Mouse (Mus musculus) CD4-positive helper T cell, adult 2 months (primary cell): ENCODE measurements around the gene Mrtfb.

ENCODE experiments used
- DNase-seq: peaks from one replicate; pipeline ENCODE4 v3.0.0-alpha.2; 2012; ENCODE audit warnings: low read depth, missing footprints, low spot score

Mrtfb gene

DNA sequence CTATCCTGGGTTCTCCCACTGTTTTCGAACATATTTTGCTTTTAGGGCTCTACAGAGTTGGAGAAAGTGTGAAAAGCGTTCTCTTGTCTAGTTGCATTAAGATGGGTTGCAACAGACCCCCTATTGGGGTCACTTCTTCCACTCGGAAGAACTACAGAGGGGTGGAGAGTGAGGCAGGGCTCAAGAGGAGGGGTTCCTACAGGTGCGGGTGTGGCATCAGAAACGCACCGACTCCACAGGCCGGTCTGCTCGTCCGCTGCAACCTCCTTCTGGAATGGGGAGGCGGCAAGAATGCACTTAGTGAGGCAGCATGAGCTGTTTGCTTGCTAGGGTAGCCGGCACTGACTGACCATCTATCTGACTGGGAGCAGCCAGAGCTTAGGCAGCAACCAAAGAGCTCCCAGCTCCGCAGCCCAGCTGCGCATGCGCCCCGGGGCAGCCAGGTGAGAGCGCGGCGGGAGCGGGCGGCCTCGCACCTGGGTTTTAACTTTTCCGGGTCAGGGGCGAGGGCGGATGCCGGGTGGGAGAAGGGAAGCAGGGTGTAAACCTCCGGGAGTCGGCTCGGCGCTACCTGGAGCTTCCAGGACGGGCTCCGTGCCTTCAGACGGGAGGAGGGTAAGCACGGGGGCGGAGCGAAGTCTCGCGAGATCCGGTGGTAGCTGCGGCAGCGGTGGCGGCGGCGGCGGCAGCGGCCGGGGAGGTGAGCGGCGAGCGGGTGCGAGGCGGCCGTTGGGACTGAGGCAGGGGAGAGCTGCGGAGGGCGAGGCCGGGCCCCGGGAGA, at the start of gene Mrtfb:
Mrtfb (plus strand) TSS at position 627 of the 781 bp plus-strand sequence.
- peak; percentile 91 for DNase-seq

DNA sequence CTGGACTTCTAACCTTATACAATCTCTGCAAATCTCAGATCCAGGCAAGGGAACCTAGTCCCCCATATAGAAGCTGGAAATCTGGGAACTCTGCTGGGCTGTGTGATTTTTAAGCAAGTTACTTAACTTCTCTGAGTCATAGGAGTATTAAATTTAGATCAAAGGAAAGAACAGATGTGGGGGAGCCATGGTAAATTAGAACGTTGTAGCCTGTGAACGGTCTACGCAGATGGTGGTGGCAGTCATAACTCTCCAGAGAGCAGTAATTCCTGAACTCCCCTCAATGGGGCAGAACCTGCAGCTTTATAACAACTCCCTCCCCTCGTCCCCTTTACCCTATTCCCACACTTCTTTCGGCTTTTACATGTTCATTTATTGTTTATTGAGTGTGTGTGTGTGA, 48.6 kb upstream of the Mrtfb start:
- no peak for DNase-seq

DNA sequence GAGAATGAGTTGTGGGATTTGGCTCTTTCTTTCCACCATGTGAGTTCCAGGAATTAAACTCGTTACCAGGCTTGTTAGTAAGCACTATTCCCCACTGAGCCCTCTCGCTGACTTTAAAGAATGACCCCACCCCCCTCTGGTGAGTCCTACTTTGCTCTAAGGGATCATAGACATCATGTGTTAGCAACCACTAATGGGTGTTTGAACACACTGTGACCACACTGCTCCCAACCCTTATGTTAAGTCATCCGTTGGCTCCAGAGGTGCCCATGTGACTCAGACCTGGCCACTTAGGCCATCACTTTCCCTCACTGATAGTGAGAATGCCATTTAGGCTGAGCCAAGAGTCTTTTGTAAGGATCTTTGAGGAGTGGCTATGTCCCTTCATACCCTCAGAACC, 48.2 kb upstream of the Mrtfb start:
- DNase-seq: no peak

DNA sequence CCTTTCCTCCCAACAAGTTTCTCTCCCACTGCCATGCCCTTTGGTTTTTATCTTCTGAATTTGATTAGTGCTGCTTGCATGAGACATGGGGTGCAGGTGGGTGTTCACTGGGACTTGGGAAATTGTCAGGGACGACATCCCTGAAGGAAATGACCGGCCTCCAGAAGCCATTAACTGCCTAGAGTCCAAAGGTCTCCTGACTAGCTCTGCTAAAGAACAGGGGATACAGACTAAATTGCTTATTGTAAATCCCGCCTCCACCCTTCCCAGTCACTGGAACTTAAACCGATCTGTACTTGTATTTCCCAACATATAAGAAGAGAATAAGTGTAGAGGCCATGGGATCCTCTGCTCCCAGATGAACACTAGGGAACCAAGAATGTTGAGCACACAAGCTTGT, 43.5 kb upstream of the Mrtfb start:
- DNase-seq: no peak

DNA sequence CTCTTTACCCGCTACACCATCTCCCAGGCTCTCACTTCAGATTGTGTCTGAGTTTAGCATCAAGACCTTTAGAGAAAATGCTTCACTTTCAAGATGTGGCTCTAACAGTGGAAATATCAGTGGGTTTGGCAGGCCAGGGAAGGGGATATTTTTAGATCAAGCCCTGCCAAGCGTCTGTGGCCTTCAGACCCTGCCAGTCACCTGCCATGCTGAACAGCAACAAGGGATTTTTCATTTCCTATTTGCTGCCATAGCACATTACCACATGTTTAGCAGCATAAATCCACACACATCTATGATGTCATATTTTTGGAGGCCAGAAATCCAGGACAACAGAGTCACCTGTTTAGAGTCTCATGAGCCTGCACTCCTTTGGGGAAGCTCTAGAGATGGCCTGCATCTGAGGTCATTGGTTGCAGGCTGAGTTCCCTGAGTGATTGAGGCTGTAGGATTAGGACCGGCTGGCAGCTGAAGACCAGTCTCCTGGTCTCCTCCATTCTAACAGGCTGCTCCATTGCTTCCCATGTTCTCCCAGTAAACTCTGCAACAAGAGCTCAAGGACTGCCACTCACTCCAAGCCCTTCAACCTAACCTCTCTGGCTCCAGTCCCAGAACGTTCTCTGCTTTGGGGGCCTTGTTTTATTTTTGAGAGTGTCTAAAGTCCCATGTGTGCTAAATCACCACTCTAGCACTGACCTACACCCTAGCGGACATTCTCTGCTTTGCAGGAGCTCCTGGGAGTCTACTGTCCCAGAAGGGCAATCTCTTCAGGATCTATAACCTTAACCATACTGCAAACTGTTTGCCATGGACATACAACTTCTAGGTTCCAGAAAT, 39.9 kb upstream of the Mrtfb start:
- no peak for DNase-seq

DNA sequence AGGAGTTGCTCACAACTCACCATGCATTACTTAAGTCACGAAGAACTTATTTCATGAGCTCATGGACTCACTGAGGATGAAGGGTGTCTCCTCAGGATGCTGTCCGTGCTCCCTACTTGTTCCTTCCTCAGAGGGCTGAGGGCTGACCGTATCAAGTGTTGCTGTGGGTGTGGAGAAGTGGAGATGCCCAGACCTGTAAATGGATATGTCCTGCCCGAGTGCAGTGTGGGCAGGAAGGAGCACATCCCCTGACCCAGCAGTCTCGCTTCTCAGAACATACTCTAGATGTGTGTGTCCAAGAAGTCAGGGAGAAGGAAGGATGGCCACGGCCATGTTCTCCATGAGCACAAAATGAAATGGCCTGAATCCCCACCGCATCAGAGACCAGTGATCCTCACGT, 38.3 kb upstream of the Mrtfb start:
- no peak for DNase-seq

DNA sequence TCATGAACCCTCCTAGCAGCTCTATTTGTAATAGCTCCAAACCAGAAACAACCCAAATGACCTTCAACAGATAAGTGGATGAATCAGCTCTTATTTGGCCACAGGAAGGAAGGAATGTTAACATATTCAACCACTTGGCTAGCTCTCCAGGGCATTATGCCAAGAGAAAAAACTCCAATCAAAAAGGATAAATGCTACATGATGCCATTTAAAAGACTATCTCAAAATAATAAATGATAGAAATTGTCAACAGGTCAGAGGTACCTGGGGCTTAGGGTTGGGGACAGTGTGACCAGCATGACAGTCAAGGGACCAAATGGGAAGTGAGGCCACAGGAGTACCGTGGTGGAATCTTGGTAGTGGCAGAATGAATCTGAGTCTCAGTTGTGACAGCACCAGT, 34.8 kb upstream of the Mrtfb start:
- DNase-seq: no peak

DNA sequence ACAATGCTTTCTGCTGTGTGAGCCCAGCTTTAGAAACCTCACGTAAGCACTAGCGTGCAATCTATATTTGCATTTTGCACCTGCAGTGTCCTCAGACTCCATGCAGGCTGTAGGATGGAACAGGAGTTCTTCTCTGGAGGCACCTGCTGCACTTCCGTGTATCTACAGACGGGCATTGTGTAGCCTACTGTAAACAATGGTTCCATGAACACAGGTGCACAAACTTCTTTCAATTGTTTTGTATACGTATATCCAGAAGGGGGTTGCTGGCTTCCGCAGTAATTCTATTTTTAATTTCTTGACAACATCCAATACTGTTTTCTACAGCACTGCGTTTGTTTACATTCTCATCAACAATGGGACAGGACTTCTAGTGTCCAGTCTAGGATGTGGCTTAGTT, 24.2 kb upstream of the Mrtfb start:
- DNase-seq: no peak

DNA sequence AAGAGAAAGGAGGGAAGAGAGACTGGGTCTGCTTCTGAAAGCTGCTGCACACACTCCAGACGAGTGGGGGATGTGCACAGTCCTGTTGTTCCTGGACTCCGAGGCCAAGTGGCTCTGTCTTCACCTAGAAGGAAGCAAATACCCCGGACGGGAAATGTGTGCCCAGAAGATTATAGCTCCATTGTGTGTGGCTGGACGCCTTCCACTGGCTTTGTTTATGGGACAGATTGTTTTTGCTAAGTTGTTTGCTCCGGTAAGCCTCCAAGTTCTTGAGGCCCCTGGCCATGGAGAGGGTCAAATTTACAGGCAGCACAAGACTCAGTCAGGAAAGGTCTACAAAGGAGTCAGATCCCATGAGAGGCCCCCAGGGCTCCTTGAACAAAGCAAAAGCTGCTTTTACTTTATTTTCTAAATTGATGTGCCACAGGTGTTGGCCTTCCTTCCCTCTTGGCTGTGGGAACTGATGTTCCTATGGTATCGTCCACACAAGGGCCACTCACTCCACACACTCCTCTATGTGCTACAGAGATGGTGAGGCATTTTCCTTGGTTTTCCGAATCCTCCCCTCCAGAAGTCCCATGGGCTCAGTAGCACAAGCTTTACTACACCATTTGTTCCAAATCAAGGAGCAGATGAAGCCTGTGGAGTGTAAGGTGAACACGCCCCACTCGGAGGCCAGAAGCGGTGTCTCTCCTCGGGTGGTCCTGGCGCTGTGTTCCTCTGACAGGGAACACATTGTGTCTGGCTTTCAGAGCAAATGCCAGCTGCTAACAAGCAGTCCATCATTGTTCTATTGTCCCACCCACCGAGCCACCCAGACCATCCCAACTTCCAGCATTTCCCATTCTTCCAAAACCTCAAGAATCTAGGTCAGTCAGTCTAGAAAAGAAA, 23.1 kb upstream of the Mrtfb start:
- DNase-seq: no peak

DNA sequence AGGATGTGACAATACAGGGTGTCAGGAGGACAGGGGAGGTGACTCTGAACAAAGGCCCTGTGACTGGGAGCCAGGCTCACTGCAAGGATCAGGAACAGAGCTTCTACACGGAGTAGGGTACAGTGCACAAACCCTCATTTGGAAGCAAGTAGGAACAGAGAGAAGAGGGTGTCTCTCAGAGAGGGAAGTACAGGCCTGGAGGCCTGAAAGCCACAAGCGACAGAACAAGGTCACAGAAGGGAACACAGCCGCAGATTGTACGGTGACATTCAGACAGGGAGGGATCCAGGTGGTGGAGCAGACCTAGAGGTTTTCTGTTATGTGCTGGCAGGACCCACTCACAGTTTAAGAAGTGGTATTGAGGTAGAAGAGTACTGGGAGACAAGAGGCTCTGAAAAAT, 17.2 kb upstream of the Mrtfb start:
- DNase-seq: no peak

DNA sequence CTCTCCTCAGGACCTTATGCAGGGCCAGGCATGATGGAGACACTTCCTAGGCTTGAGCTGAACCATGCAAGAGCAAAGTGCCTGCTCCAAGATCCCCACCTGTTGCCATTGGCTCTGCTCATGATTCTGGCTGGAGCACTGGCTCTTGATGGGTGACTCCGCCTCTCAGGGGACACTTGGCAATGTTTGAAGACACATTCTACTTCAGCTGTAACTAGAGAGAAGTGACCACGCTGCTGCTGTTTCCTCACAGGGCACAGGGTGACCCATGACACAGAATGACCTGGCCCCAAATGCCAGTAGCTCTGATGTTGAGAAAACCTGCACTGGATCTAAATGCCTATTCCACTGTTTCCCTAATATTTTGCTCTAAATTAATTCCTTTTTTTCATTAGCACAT, 16.7 kb upstream of the Mrtfb start:
- DNase-seq: no peak

DNA sequence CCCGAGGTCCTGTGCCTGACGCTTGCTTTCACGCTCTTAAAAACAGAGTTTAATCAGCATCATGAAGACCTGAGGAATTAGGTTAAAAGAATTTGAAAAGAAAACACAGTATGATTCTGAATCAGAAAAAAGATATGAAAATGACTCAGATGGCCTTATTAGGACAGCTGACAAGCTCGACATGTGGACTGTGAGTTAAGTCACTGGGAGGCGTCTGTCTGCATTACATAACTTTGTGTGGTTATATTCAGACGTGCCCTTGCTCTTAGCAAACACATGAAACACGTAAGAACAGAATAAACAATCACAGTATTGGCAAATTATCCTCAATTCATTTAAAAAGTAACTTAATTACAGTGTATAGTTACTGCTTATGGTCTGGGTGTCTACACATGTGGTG, 16.0 kb upstream of the Mrtfb start:
- DNase-seq: no peak

DNA sequence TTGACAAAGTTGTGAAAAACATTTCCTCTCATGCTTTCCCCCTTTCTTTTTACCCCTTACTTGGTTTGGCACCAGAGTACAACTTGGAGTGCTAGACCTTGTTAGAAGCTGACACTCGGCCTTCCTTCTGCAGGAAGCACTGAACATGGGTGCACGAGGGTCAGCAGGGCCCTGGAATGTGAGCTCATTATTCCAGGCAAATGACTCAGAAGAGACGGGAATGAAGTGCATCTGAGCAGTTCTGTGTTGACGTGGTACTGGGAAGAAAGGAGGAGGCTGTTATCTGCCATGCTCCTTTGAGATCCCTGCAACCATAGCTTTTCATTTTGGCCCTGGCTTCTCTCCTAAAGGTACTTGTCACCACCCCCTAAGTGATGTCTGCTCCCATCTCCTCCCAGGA, 10.6 kb upstream of the Mrtfb start:
- no peak for DNase-seq

DNA sequence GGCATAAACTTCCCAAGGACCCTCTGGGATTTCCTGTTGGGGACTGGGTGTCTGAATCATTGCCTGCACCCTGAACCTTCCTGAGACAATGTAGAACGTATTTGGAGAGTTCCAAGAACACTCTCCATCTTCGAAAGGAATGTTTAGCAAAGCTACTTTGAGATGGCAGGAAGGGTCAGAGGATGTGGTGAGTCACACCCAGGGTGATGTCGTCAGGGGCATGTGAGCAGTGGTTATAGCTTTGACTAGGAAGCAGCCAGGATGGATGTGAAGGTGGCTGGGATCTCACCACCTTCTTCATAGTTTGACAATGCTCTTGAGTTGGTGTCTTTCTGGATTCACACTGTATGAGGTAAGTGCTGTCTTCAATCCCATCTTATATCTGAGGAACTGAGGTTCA, 9.4 kb upstream of the Mrtfb start:
- DNase-seq: no peak

DNA sequence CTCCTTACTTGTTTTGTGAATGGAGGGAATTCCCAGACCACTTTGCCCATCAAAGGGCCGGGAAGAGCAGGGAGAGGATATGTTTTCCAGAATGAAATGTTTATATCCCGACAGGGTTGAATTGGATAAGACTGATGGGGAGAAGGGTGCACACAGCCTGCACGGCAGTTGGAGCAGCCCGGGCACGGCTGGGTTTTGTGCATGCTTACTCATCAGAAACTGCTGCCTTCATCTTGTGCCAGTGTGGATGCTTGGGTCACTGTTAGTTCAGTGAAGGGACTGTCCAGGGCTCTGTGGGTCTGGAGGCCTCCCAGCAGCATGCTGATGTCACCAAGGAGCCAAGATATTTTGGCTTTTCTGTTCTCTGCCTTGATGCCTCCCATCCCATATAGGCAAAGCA, 6.2 kb upstream of the Mrtfb start:
- DNase-seq: no peak

DNA sequence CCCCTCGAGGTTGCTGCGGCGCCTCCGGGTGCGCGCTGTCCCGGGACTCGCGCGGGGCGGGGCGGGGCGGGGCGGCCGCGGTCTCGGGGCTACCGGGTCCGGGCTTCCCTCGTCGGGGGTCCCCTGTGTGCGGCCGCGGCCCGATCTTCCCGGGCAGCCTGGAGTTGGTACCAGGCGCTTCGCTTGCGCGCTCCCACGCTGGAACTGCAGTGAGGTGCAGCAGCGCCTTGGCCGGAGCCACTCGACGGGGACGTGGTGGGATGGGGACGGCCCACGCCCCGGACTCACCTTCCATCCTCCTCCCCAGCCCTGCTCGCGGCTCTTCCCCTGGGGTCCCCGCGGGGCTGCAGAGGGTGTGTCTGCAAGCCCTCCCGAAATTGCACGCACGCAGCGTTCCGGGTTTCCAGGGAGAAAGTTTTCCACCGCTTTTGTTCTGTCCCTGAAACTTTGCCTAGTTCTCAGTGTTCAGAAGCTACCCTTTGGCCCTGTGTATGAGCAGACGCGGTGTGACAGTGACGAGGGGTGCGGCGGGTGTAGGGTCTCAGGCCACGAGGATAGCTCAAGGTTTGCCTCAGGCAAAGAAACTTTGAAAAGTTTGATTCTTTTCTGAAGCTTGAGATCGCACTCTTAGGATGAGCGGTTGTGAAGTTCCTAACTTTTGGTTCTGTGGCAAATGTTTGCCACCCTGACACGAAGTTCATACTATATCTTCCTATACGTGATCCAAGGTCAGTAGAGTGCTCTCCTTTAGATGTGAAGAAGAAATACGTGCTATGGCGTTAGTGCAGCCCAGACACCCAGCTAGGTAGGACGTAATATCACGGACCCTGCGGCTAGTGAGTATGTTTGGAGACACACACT, 616 bp downstream of the Mrtfb start:
- no peak for DNase-seq

DNA sequence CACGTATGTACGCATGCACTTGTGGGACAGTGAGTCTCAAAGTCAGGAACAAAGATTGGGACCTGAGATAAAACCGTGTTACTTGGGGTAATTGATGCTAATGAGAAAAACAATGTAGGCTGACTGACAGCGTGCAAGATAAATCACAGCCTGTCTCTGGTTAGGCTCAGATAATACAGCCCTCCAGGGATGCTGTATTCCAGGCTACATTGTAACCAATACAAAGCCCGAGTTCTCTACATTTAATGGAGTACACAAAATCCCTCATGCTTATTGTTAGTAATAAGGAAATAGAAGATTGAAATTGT, 1.2 kb downstream of the Mrtfb start:
- DNase-seq: no peak

DNA sequence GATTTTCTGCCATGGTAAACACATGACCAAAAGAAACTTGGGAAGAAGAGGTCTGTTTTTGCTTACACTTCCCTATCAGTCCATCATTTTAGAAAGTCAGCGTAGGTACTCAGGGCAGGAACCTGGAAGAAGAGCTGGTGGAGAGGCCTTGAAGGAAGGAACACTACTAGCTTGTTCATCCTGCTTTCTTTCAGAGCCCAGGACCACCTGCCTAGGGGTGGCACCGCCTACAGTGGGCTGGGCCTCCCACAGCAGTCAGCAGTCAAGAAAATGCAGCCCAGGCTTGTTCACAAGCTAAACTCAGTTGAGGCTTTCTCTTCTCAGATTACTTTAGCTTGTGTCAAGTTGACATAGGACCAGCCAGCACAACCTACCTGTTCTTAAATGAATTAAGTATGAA, 2.7 kb downstream of the Mrtfb start:
- DNase-seq: no peak

DNA sequence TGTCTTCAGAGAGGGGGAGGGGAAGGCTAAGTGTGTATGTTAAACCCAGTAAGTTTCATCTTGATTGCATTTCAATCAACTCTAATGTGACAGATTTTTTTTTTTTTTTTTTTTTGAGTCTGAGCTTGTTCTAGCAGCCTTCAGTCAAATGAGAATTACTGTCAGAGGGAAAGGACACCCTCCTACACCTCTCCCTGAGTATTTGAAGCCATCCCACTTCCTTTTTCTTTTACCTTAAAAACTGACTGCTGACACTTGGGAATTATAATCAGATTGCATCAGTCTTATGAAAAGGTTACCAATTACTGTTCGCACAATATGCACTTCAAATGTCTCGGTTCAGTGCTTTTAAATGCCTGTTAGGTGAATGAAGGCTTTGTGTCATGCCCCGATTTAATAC, 10.0 kb downstream of the Mrtfb start:
- no peak for DNase-seq

DNA sequence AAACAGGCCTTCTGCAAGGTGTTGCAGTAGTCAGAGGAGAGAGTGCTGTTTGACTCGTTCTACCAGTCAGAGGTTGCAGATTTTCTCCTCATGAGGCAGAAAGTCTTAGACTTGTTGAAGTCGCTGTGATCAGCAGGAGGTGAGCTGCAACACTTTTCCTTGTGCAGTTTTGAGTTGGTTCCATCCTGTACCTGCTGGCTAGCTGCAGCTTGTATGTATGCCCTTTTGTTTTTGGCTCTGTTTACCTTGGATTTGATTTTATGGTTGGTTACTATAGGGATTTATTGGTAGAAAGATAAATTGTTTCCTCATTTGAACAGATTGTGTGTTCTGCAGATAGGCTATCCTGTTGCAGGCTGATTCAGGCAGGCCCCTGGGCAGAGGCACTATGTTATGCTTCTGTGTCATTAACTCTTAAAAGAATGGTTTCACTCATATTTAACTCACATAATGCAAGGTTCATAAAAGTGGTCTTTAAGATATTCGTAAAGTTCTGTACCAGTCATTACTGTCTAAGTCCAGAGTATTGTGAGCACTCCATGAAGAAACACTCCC, 11.1 kb downstream of the Mrtfb start:
- no peak for DNase-seq

DNA sequence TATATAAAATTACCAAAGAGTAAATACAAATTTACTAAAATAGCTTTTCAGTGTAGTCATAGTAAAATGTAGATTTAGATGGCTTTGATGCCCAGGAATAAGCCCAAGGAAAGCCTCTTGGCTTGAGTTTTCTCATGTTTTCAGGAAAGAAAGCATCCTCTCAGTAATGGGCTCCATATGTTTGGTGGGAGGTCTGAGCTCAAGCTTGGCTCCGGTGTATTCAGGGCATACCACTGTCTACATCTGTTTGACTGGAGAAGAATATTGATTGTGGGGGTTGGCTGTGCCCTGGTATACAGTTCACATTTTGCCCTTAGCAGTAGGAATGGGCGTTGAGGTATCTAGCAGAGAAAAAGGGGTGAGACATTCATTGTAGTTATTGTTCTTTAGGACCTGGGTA, 13.1 kb downstream of the Mrtfb start:
- DNase-seq: no peak
